Mouse (Mus musculus) brown adipose tissue, adult 24 weeks (tissue): ENCODE results near the gene Zfhx3. TPM values are rescaled to one million over a fixed set of nuclear protein-coding genes. Genes with fewer than 3 reads are reported as not detected.

Experiments used
- H3K27ac ChIP-seq: fragments of 200-500 bp; replicated peaks from 2 replicates; pipeline ENCODE4 v1.5.1; 2012; ENCODE audit warnings: low read depth, mild to moderate bottlenecking, low read length
- H3K4me1 ChIP-seq: fragments of 200-500 bp; 2 replicates; pipeline ENCODE4 v1.6.1; 2012; ENCODE audit warnings: low read length, mixed read lengths; ENCODE audit not compliant: control insufficient read depth, insufficient read depth, insufficient read length
- H3K4me3 ChIP-seq: fragments of 200-500 bp; 2 replicates; pipeline ENCODE4 v1.5.1; 2012; ENCODE audit warnings: low read depth, mild to moderate bottlenecking, low read length, moderate library complexity; ENCODE audit not compliant: insufficient read depth
- polyA plus RNA-seq: library from polyadenylated mRNA; stranded (reverse); fragments of >200 nt; gene quantifications from 2 replicates; pipeline ENCODE4 v1.2.4, GENCODE M21; 2012; ENCODE audit not compliant: missing spikeins, insufficient read depth, insufficient read length

The Zfhx3 gene
- polyA plus RNA-seq, 1 experiment: 5.2 TPM

DNA sequence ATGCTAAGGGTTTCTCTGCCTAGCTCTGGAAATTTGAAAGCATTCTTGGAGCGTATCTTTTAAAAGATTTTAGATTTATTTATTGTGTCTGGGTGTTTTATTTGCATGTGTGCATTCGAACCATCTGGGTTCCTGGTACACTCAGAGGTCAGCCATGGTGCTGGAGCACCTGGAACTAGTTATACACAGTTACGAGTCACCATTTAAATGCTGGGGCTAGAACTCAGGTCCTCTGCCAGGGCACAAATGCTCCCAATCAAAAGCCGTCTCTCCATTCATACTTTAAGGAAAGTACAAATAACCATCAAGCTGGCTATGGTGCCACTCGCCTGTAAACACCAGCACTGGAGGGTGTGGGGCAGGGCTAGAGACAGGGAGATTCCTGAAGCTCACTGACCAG is 1047.4 kb downstream of the Zfhx3 start:
- Histone ChIP-seq H3K27ac (no peak overlapping the region), H3K4me3 (no peak overlapping the region), H3K4me1 (no peaks in the 10 kb centered on the region)

DNA sequence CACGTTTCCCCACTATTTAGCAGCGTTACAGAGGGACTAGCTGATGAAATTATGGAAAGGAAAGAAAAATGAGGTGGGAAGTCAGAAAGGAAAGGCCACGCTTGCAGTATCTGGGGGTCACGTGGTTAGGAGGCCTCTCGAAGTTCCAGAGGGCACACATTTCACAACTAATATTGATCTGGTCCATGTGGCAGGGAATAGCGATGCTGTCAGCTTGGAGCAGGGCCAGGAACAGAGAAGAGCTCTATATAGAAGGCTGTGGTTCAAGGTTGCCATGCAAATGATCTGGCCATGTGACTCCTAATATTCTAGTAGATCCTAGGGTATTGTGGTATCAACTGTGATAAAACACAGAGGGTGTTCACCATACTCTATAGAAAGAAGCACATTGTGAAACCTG is 1048.1 kb downstream of the Zfhx3 start:
- Histone ChIP-seq H3K4me1 (no peaks in the 10 kb centered on the region), H3K27ac (no peak overlapping the region), H3K4me3 (no peak overlapping the region)

DNA sequence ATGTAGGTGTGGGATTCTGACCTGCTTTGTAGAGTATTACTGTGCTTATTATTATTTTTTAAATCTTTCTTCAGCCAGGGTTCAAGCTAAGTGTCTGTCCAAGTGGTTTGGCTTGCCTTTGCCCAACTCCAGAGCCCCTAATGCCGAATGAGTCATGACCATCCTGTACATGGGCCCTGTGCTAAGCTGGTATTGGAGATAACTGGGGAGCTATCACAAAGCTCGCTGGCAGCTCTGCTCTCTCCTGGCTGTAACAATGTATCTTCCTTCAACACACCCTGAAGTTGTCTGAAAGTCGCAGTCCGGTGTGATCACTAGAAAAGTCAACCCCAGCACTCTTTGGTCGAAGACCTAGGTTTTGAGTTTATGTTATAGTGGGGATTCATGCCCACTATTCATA is 1049.0 kb downstream of the Zfhx3 start:
- Histone ChIP-seq H3K27ac (no peak overlapping the region), H3K4me3 (no peak overlapping the region), H3K4me1 (no peaks in the 10 kb centered on the region)

DNA sequence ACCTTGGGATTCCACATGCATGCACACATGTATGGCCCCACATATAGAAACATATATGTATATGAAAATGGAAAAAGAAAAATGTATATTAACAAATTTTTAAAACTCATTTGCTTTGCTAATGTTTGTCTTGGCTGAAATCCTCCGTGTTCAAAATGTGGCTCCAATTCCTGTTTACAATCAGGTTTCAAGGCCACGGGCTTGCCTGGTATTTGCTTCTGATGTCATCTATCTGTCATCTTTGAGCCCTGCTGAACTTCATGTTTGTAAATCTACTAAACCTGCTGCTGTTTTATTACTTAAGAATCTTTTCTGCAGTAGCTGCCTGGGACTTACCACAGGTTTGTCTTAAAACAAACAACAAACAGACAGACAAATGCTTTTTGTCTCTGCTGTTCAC is 1051.3 kb downstream of the Zfhx3 start:
- Histone ChIP-seq H3K4me1 (no peaks in the 10 kb centered on the region), H3K4me3 (no peak overlapping the region), H3K27ac (no peak overlapping the region)

DNA sequence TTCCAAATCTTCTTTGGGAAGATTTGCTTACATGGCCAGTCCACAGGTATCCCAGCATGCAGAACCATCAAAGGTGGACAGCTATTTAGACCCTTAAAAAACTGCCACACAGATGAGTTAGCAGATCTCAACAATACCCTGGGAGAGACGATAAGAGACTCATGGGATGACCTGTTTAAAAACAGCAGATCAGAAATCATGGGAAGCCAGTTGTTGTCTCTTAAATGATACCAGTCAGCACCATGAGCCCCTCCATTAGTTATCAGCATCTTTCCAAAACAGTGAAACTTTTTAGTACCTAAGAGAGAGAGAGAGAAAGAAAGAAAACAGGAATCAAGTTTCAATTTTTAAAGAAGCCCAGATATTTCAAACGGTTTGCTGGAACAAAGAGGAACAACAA is 1051.7 kb downstream of the Zfhx3 start:
- H3K27ac ChIP-seq: no peak overlapping the region

DNA sequence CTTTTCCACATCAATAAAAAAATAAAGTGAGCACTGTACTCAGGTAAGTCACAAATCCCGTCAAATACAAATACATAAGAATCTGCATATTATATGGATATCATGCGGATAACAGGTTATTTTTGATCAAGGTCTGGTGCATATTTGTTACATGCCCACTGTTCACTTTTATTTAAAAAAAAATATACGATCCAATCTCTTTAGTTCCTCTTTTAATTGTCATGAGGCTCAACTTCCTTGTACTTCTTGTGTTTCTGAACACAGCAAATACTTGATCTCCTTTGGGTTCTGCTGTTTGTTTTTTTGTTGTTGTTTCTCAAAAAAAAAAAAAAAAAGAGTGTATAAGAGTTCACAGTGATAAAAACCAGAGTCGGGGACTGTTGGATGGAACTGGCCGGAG is 1052.4 kb downstream of the Zfhx3 start:
- Histone ChIP-seq H3K27ac (no peak overlapping the region), H3K4me3 (no peak overlapping the region), H3K4me1 (no peaks in the 10 kb centered on the region)

More for the DNA sequence above, 1051.7 kb downstream of the Zfhx3 start:
- H3K4me3 ChIP-seq: no peak overlapping the region
- H3K4me1 ChIP-seq: no peaks in the 10 kb centered on the region

DNA sequence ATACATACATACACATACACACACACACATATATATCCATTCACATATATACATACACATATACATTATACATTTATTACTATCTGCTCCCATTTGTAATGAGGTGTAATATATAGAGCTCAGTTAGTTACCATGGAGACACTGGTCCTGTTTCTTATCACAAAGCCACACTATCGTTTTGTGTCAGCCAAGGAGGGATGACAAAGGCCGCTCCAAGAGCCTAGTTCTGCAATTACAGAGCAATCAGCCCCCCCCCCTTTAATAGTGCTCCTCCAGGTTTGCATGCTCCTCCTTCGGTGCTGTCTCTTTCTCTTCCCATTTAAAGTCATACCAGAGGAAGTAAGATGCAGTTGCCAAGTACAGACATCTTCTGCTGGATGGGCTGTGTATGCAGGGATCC is 1054.9 kb downstream of the Zfhx3 start:
- H3K4me3 ChIP-seq: no peak overlapping the region
- H3K4me1 ChIP-seq: no peaks in the 10 kb centered on the region
- no peak overlapping the region for H3K27ac ChIP-seq

DNA sequence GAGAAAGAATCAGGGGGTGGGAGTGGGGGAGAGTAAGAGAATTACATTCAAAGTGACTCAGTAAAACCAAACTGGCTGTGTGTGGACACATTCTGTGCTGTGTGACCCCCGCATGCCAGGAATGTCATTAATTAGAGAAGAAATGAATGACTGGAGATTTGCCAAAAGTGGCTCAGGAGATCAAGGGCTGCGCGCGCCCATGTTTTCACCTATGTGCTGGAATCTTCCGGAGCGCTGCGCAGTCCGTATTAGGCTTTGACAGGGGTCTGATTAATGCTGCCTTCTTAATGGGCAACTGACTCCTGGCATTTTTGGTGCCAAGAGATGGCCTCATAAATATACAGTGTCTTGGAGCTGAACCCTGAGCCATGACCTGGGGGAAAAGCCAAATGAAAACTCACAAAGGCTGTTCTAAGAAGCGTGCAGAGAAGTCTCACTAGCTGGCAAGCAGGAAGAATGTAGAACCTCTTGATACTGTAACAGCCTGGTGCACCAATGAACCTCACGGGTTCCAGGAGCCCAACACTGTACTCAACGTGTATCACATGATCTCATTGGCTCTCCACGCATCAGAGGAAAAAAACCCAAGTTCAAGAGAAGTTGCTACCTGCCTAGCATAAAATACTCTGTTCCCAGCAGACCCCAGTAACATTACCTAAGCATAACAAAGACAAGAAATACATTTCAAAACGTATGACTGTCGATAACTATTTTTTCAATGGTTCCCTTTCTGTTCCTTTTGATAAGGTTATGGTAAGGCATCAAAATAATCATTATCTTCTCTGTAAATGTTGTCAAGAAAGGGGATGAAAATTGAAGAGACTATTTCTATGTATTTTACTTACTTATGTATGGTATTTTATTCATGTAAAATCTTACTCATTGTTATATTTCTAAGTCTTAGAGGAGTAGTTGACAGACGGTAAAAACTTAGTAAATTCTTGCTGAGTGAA is 1057.1 kb downstream of the Zfhx3 start:
- Histone ChIP-seq H3K4me3 (no peak overlapping the region), H3K27ac (no peak overlapping the region), H3K4me1 (no peaks in the 10 kb centered on the region)

DNA sequence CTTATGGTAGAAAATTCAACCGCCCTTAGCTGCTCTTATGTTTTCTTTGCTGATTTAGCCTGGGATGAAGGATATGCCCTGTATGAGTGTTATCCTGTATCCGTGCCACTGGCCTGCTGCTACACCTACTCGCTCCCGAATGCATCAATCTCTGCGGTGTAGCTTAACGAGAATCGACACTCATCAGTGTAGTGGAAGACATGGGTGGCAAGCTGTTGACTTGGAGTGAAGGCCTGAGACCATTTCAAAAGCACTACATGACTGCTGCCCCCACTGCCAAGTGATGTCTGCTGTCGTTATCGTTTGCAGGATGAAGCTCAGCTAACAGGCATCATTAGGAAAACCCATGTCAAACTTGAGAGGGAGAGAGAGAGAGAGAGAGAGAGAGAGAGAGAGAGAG is 1058.6 kb downstream of the Zfhx3 start:
- H3K27ac ChIP-seq: no peak overlapping the region
- no peak overlapping the region for H3K4me3 ChIP-seq
- no peaks in the 10 kb centered on the region for H3K4me1 ChIP-seq

DNA sequence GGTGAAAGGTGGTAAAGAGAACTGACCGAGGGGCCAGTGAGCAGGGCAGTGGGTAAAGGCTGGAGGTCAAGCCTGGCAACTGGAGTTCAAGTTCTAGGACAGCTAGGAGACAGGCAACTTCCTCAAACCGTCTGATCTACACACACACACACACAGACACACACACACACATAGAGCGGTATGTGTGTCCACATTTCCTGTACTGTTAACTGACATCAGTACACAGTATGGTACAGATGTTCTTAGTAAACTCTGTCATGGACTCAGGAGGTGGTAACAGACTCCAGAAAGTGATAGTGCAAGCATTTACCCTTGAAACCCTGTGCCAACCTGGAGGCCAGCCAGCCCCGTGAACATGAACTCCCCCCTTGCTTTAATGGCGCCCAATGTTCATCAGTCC is 1059.5 kb downstream of the Zfhx3 start:
- Histone ChIP-seq H3K4me1 (no peaks in the 10 kb centered on the region), H3K27ac (no peak overlapping the region), H3K4me3 (no peak overlapping the region)

DNA sequence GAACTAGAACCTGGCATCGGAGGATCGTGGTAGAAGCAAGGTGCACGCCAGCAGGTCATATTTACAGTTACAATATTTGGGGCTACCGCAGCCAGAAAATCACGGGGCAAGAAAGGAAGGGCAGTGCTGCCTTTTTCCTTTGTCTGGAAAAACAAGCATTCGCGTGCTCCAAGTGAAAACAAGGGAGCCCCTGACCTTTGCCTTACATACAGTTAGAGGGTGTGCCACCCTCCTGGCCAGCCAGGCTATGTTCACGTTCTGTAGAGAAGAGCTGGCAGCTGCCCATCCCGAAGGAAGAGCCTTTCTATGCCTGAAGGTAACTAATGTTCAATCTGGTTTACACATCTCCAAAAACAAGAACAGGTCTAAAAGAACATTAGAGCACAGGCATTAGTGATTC is 1064.5 kb downstream of the Zfhx3 start:
- Histone ChIP-seq H3K4me3 (no peak overlapping the region), H3K4me1 (no peaks in the 10 kb centered on the region), H3K27ac (no peak overlapping the region)
